Mouse (Mus musculus) G1E-ER4 (cell line): ENCODE data around the gene Olfr486. TPM values are rescaled to one million over a fixed set of nuclear protein-coding genes. Genes with fewer than 3 reads are reported as not detected.
"Not testable (repeated sequence)": the region's sequence is repeated elsewhere in the genome, so short reads cannot be mapped to it uniquely, and the experiment has no call there.

Experiments
- GATA1 ChIP-seq: IDR thresholded peaks from one replicate; pipeline ENCODE4 v1.8.0; 2012; ENCODE audit warnings: low read length, inconsistent platforms
- polyA plus RNA-seq: library from polyadenylated mRNA; stranded (reverse); fragments of >175 nt; gene quantifications from 2 replicates; pipeline ENCODE4 v1.2.3, GENCODE M21; 2012

Gene Olfr486
- not detected in 2 replicates for polyA plus RNA-seq

DNA sequence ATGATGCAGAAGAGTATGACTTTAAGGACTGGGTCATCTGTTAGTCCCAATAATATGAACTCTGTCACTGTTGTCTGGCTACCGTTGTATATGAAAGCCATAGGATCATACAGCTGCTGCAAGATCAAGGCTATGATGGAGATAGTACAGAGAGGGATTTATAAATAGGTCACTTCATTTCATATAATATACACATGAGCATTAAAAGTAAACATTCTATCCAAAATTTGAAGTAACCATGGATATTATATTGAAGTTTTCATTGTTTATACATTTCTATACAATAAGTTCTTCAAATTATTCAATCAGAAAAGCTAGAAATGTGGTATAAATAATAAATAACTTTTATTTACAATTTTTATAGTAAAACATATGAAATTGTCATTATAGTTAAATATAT is at the start of gene Olfr486:
Gene Olfr486 (minus strand): TSS at position 101 of the 400 bp plus-strand sequence.
- not testable (repeated sequence) for TF ChIP-seq GATA1

DNA sequence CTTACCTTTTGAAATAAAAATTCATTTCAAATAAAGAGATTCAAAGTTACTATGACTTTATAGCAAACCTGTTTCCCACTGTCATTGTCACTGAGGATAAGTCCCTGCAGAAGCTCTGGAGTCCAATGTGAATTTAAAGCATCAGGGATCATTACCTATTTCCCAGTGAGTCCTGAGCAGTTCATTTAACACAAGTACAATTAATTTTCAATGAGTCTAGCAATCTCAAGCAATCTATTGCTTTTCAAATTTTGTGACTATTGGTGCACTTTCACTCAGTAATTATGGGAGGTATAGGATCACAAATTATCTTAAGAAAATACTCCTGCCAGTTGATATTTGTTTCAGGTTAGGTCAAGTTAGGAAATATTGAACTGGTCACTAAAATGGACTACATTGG is 42.0 kb upstream of the Olfr486 start, which contains the start of gene Olfr487:
Gene Olfr487 (minus strand): TSS at position 101 of the 400 bp plus-strand sequence.
- not testable (repeated sequence) for TF ChIP-seq GATA1

DNA sequence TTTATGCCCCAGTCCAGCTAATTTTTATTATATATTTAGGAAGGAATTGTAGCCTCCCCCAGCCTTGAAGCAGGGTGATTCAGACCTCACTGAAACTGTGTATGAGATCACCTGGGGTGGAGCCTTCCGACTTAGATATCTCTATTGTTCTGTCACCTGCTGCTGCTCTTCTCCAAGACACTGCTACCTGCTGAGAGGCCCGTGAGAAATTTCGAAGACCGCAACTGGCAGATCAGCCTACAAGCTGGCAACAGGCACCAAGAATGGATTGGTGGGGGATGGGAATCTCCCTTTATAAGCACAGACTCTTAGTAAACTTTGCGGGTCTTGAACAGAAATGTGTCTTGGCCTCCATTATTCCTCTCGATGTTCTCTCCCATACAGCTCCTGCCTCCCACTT is 24.4 kb upstream of the Olfr486 start:
- no peak for TF ChIP-seq GATA1

DNA sequence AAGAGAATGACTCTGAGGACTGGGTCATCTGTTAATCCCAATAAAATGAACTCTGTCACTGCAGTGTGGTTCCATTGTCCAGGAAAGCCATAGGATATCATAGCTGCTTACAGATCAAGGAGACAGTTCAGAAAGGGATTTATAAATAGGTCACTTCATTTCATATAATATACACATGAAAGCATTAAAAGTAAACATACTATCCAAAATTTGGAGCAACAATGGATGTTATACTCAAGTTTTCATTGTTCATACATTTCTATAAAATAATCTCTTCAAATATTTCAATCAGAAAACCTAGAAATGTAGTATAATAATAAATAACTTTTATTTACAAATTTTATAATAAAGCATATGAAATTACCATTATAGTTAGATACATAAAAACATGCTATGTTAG is 12.8 kb downstream of the Olfr486 start, which contains the start of gene Olfr485:
Gene Olfr485 (minus strand): TSS at position 101 of the 400 bp plus-strand sequence.
- no peak for TF ChIP-seq GATA1

DNA sequence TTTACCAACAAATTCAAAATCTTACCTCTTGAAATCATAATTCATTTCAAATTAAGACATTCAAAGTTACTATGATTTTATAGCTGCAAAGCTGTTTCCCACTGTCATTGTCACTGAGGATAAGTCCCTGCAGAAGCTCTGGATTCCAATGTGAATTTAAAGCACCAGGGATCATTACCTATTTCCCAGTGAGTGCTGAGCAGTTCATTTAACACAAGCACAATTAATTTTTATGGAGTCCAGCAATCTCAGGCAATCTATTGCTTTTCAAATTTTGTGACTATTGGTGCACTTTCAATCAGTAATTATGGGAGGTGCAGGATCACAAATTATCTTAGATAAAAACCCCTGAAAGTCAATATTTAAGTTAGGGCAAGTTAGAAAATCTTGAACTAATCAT is 45.2 kb downstream of the Olfr486 start, which contains the start of gene Olfr484:
Gene Olfr484 (minus strand): TSS at position 101 of the 400 bp plus-strand sequence.
- TF ChIP-seq GATA1 = no peak

Other genes starting within 250 kb of the Olfr486 start
- gene Olfr473, start 242.3 kb downstream of the Olfr486 start, polyA plus RNA-seq = not detected in 2 replicates
- not detected in 2 replicates for gene Olfr474, start 218.1 kb downstream of the Olfr486 start, polyA plus RNA-seq
- not detected in 2 replicates for gene Olfr476, start 207.9 kb downstream of the Olfr486 start, polyA plus RNA-seq
- gene Olfr477, start 186.0 kb downstream of the Olfr486 start, polyA plus RNA-seq = not detected in 2 replicates
- gene Olfr478, start 138.8 kb downstream of the Olfr486 start, polyA plus RNA-seq = not detected in 2 replicates
- gene Olfr479, start 122.0 kb downstream of the Olfr486 start, polyA plus RNA-seq = not detected in 2 replicates
- not detected in 2 replicates for gene Olfr480, start 105.4 kb downstream of the Olfr486 start, polyA plus RNA-seq
- gene Olfr481, start 92.9 kb downstream of the Olfr486 start, polyA plus RNA-seq = not detected in 2 replicates
- not detected in 2 replicates for gene Olfr482, start 75.2 kb downstream of the Olfr486 start, polyA plus RNA-seq
- not detected in 2 replicates for gene Olfr483, start 71.9 kb downstream of the Olfr486 start, polyA plus RNA-seq
- not detected in 2 replicates for gene Olfr484, start 45.3 kb downstream of the Olfr486 start, polyA plus RNA-seq
- gene Olfr485, start 12.9 kb downstream of the Olfr486 start, polyA plus RNA-seq = not detected in 2 replicates
- gene Olfr487, start 41.9 kb upstream of the Olfr486 start, polyA plus RNA-seq = not detected in 2 replicates
- not detected in 2 replicates for gene Olfr488, start 85.6 kb upstream of the Olfr486 start, polyA plus RNA-seq
- gene Olfr490, start 116.2 kb upstream of the Olfr486 start, polyA plus RNA-seq = not detected in 2 replicates
- gene Olfr491, start 140.7 kb upstream of the Olfr486 start, polyA plus RNA-seq = not detected in 2 replicates
- gene Olfr492, start 150.9 kb upstream of the Olfr486 start, polyA plus RNA-seq = not detected in 2 replicates
- not detected in 2 replicates for gene Olfr493, start 174.2 kb upstream of the Olfr486 start, polyA plus RNA-seq
- gene Olfr494, start 192.6 kb upstream of the Olfr486 start, polyA plus RNA-seq = not detected in 2 replicates
- not detected in 2 replicates for gene Olfr495, start 220.4 kb upstream of the Olfr486 start, polyA plus RNA-seq
- not detected in 2 replicates for gene Olfr497, start 247.7 kb upstream of the Olfr486 start, polyA plus RNA-seq